Mouse (Mus musculus): ENCODE measurements at regions not wholly inside any gene's neighbourhood (a gene's known extent, or its start where the extent isn't known, plus 50 kb on each side); places are given as distances from the start of the nearest gene placed in this dataset.

DNA sequence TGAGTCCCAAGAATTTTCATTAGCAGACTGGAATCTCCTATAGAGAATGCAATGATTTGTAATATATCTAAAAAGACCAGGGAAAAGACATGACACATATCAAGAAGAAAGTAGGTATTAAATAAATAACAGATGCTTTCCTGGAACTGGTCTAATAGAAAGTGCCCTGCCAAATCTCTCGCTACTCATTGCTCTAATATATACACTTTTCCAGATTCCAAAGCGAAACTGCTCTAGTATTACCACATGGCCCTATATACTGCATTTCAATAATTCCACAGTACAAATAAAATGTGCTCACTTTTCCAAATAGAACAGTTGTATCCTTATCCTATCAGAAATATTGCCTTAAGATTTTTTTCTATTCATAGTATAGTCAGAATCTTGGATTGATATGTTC, 909.0 kb upstream of the Cited2 start:
- no peak overlapping the region for H3K9ac ChIP-seq (ENCODE audit: low read depth, low read length)

DNA sequence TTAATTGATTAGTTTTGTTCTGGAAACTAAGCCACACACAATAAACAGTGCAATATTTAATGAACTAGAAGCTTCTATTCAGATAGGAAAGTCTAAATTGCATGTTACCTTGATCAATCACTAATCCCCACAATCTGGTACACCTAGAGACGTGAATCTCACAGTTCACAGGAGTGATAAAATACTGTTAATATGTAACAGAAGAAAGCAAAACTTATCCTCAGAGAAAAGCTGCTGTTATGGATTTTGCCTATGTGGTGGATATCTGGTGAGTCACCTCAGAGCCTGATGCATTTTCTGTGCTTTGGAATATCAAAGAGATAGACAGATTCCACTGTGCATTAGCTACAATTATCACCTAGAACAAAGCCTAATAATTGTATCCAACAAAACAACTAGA, 861.5 kb upstream of the Cited2 start:
- Histone ChIP-seq H3K4me2 (replicated peaks; ENCODE audit: low read depth) (no peak overlapping the region), H3K9ac (ENCODE audit: low read depth, low read length) (no peak overlapping the region), H3K4me3 (ENCODE audit: low read depth, low read length) (no peak overlapping the region), H3K4me1 (replicated peaks; ENCODE audit: control insufficient read depth, insufficient read depth, low read length) (no peaks in the 10 kb centered on the region), H3K36me3 (ENCODE audit: control insufficient read depth, insufficient read depth) (no peaks in the 10 kb centered on the region), H3K9me3 (ENCODE audit: control insufficient read depth) (no peaks in the 10 kb centered on the region), H3K27ac (ENCODE audit: low read depth, low read length) (no peak overlapping the region), H3K27me3 (replicated peaks; ENCODE audit: control insufficient read depth, insufficient read depth, low read length) (no peaks in the 10 kb centered on the region)
- TF ChIP-seq CTCF (IDR thresholded peaks at IDR 0.05; ENCODE audit: low read depth), result no peak
- 42% methylated on average over 1 of the region's 1 CpGs for WGBS
- no peak for ATAC-seq

More for the DNA sequence above, 909.0 kb upstream of the Cited2 start:
- Histone ChIP-seq H3K27me3 (replicated peaks; ENCODE audit: control insufficient read depth, insufficient read depth, low read length) (no peaks in the 10 kb centered on the region), H3K4me3 (ENCODE audit: low read depth, low read length) (no peak overlapping the region), H3K27ac (ENCODE audit: low read depth, low read length) (no peak overlapping the region), H3K4me1 (replicated peaks; ENCODE audit: control insufficient read depth, insufficient read depth, low read length) (no peaks in the 10 kb centered on the region), H3K9me3 (ENCODE audit: control insufficient read depth) (no peaks in the 10 kb centered on the region), H3K36me3 (ENCODE audit: control insufficient read depth, insufficient read depth) (no peaks in the 10 kb centered on the region), H3K4me2 (replicated peaks; ENCODE audit: low read depth) (no peak overlapping the region)
- no peak for TF ChIP-seq CTCF (IDR thresholded peaks at IDR 0.05; ENCODE audit: low read depth)
- WGBS, result 82% methylated on average over 2 of the region's 2 CpGs
- ATAC-seq, result no peak

DNA sequence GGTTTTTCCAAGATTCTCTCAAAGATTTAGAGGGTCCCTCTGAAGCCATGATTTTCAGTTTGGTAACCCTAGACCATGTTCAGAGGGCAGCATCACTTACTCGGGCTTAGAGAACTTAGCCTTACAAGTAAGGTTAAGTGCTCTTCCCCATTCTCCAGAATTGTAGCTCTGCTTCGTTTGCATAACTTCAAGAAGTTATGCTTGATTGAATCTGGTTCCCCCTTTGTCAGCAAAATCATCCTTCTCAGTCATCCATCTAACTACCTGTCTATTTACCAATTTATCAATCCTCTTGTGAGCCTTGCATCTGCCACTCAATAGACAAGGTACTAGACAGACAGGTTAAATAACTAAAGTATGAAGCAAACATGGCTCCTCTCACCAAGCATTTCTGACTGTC, 856.1 kb upstream of the Cited2 start:
- Histone ChIP-seq H3K27ac (ENCODE audit: low read depth, low read length) (no peak overlapping the region), H3K9me3 (ENCODE audit: control insufficient read depth) (no peaks in the 10 kb centered on the region), H3K4me1 (replicated peaks; ENCODE audit: control insufficient read depth, insufficient read depth, low read length) (no peaks in the 10 kb centered on the region), H3K36me3 (ENCODE audit: control insufficient read depth, insufficient read depth) (no peaks in the 10 kb centered on the region), H3K9ac (ENCODE audit: low read depth, low read length) (no peak overlapping the region), H3K27me3 (replicated peaks; ENCODE audit: control insufficient read depth, insufficient read depth, low read length) (no peaks in the 10 kb centered on the region), H3K4me3 (ENCODE audit: low read depth, low read length) (no peak overlapping the region), H3K4me2 (replicated peaks; ENCODE audit: low read depth) (no peak overlapping the region)
- no peak for ATAC-seq
- WGBS, result 78% methylated on average over 2 of the region's 2 CpGs
- TF ChIP-seq CTCF (IDR thresholded peaks at IDR 0.05; ENCODE audit: low read depth), result no peak

DNA sequence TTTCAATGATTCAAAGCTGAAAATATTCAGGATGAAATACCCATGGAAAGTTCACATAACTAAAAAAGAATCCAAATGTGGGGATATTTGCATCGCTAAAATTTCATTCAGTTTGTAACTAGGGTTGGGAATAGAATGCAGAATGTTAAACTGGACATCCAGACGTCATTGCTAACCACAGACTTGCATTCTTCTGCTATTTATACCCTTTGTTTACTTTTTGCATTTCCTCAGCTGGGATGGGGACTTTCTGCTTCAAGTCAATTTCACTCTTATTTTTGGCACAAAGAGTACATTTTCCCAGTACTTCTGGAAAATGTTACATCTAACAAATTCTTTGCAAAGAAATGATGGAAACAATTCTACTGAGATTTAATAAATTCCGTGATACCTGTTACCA, 848.9 kb upstream of the Cited2 start:
- Histone ChIP-seq H3K27ac (ENCODE audit: low read depth, low read length) (no peak overlapping the region), H3K27me3 (replicated peaks; ENCODE audit: control insufficient read depth, insufficient read depth, low read length) (no peaks in the 10 kb centered on the region), H3K4me2 (replicated peaks; ENCODE audit: low read depth) (no peak overlapping the region), H3K4me1 (replicated peaks; ENCODE audit: control insufficient read depth, insufficient read depth, low read length) (no peaks in the 10 kb centered on the region), H3K36me3 (ENCODE audit: control insufficient read depth, insufficient read depth) (no peaks in the 10 kb centered on the region), H3K9me3 (ENCODE audit: control insufficient read depth) (no peaks in the 10 kb centered on the region), H3K4me3 (ENCODE audit: low read depth, low read length) (no peak overlapping the region), H3K9ac (ENCODE audit: low read depth, low read length) (no peak overlapping the region)
- WGBS, result 49% methylated on average over 3 of the region's 3 CpGs
- no peak for ATAC-seq
- TF ChIP-seq CTCF (IDR thresholded peaks at IDR 0.05; ENCODE audit: low read depth), result no peak

DNA sequence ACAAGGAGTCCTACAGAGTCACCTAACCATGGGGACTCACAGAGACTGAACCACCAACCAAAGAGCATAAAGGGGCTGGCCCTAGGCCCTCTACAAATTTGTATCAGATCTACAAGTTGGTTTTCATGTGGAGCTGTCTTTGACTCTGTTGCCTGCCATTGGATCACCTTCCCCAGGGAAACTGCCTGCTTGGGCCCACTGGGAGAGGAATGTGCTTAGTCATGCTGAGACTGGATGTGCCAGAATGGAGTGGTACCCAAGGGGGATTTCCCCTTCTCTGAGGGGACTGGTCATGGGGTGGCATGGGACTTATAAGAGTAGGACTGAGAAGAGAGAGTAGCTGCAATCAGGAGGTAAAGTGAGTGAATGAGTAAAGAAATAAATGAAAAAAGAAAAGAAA, 844.8 kb upstream of the Cited2 start:
- Histone ChIP-seq H3K4me1 (replicated peaks; ENCODE audit: control insufficient read depth, insufficient read depth, low read length) (no peaks in the 10 kb centered on the region), H3K9me3 (ENCODE audit: control insufficient read depth) (no peaks in the 10 kb centered on the region), H3K27ac (ENCODE audit: low read depth, low read length) (no peak overlapping the region), H3K9ac (ENCODE audit: low read depth, low read length) (no peak overlapping the region), H3K4me2 (replicated peaks; ENCODE audit: low read depth) (no peak overlapping the region), H3K36me3 (ENCODE audit: control insufficient read depth, insufficient read depth) (no peaks in the 10 kb centered on the region), H3K4me3 (ENCODE audit: low read depth, low read length) (no peak overlapping the region), H3K27me3 (replicated peaks; ENCODE audit: control insufficient read depth, insufficient read depth, low read length) (no peaks in the 10 kb centered on the region)
- no peak for TF ChIP-seq CTCF (IDR thresholded peaks at IDR 0.05; ENCODE audit: low read depth)
- no peak for ATAC-seq

DNA sequence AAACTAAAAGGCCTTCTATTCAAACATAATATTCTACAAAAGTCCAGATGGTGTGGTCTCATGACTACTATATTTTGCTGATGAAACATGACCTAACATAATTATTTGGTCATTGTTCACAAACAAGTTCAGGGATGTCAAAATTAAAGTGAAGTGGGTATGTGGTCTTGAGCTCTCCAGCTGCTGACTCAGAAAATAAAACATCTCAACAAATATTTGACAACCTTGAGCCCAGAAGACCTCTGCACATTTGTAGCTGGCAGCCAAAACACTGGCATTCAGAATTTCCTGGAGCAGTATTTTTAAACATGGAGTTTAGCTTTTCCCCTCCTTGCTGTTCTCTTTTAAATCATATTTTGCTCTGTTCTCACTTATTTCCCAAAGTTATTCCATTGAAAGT, 829.7 kb upstream of the Cited2 start:
- Histone ChIP-seq H3K9ac (ENCODE audit: low read depth, low read length) (no peak overlapping the region), H3K4me2 (replicated peaks; ENCODE audit: low read depth) (no peak overlapping the region), H3K4me3 (ENCODE audit: low read depth, low read length) (no peak overlapping the region), H3K9me3 (ENCODE audit: control insufficient read depth) (no peaks in the 10 kb centered on the region), H3K27me3 (replicated peaks; ENCODE audit: control insufficient read depth, insufficient read depth, low read length) (no peaks in the 10 kb centered on the region), H3K4me1 (replicated peaks; ENCODE audit: control insufficient read depth, insufficient read depth, low read length) (no peaks in the 10 kb centered on the region), H3K27ac (ENCODE audit: low read depth, low read length) (no peak overlapping the region), H3K36me3 (ENCODE audit: control insufficient read depth, insufficient read depth) (no peaks in the 10 kb centered on the region)
- no peak for ATAC-seq
- TF ChIP-seq CTCF (IDR thresholded peaks at IDR 0.05; ENCODE audit: low read depth), result no peak

DNA sequence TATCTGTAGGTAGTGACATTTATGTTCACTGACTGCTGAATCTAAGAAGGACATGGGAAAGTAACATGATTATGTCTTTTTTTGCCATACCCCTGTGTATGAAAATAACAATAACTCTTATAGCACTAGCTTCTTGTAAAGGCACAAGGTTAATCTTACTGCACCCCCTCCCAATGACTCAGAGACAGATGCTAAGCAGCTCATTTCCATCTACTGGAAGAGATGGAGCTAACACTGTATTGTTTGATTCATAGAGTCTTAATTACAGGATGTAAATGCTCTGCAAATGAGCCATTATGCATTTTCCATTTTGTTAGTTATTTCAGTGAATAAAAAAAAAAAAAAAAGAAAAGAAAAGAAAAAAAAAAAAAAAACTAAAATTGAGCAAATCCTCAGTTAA, 827.7 kb upstream of the Cited2 start:
- Histone ChIP-seq H3K9me3 (ENCODE audit: control insufficient read depth) (no peaks in the 10 kb centered on the region), H3K4me1 (replicated peaks; ENCODE audit: control insufficient read depth, insufficient read depth, low read length) (no peaks in the 10 kb centered on the region), H3K27ac (ENCODE audit: low read depth, low read length) (no peak overlapping the region), H3K9ac (ENCODE audit: low read depth, low read length) (no peak overlapping the region), H3K27me3 (replicated peaks; ENCODE audit: control insufficient read depth, insufficient read depth, low read length) (no peaks in the 10 kb centered on the region), H3K4me2 (replicated peaks; ENCODE audit: low read depth) (no peak overlapping the region), H3K36me3 (ENCODE audit: control insufficient read depth, insufficient read depth) (no peaks in the 10 kb centered on the region), H3K4me3 (ENCODE audit: low read depth, low read length) (no peak overlapping the region)
- ATAC-seq, result no peak
- no peak for TF ChIP-seq CTCF (IDR thresholded peaks at IDR 0.05; ENCODE audit: low read depth)
